ENCODE assay signal across 9 mouse cellular contexts in genomic region chr10:84392723-84393081, GRCm38 (mm10). TPM values are rescaled to one million over a fixed set of nuclear protein-coding genes. Genes with fewer than 3 reads are reported as not detected.
DNase-seq lines count a peak whose midpoint lies in the region; ATAC-seq and TF ChIP-seq lines count a peak whose summit lies in the region.
"Had no signal": no experiment of that assay in that cellular context is flagged by ENCODE, and none has a peak within 500 bp of the region (broad histone marks: within the 10 kb centered on the region; RNA-seq: fewer than 3 reads in every experiment).

No protein-coding gene starts in this region.

- H3K27me3 ChIP-seq in liver, embryonic 11.5 days (replicated peaks; ENCODE audit: control insufficient read depth, insufficient read depth, low read length): no peaks in the 10 kb centered on the region; the same call in 1 of the 2 replicates
- H3K27me3 ChIP-seq in liver, postnatal 0 days (ENCODE audit: insufficient read depth, low read length): no peaks in the 10 kb centered on the region
- H3K27me3 ChIP-seq in hindbrain, embryonic 10.5 days (ENCODE audit: insufficient read depth, poor library complexity, severe bottlenecking): no peaks in the 10 kb centered on the region
- H3K27me3 ChIP-seq in myocyte (ENCODE audit: control insufficient read depth, insufficient read depth, insufficient read length): no peaks in the 10 kb centered on the region

- no peaks in the 10 kb centered on the region for H3K9me3 ChIP-seq in liver, embryonic 11.5 days (ENCODE audit: control insufficient read depth, low read length)
- H3K9me3 ChIP-seq in liver, postnatal 0 days (ENCODE audit: low read length): no peaks in the 10 kb centered on the region
- H3K9me3 ChIP-seq in hindbrain, embryonic 10.5 days: no peaks in the 10 kb centered on the region
- H3K9me3 ChIP-seq: liver, embryonic 13.5 days had no signal

- H3K36me3 ChIP-seq in liver, embryonic 11.5 days (ENCODE audit: control insufficient read depth, insufficient read depth, low read length): no peaks in the 10 kb centered on the region
- H3K36me3 ChIP-seq in liver, postnatal 0 days (replicated peaks; ENCODE audit: insufficient read depth, low read length): no peaks in the 10 kb centered on the region
- H3K36me3 ChIP-seq in hindbrain, embryonic 10.5 days: peaks cover 50% of the 10 kb centered on the region
- no peaks in the 10 kb centered on the region for H3K36me3 ChIP-seq in myocyte (ENCODE audit: control insufficient read depth, insufficient read depth)
- H3K36me3 ChIP-seq: liver, embryonic 13.5 days had no signal

- 75% methylated on average over 3 of the region's 3 CpGs for WGBS in liver, embryonic 11.5 days
- WGBS in liver, postnatal 0 days (ENCODE audit: insufficient replicate concordance): 90% methylated on average over 3 of the region's 3 CpGs
- WGBS in hindbrain, embryonic 10.5 days: 53% methylated on average over 3 of the region's 3 CpGs

- no peak for TF ChIP-seq CTCF in liver, postnatal 0 days (IDR thresholded peaks at IDR 0.05; ENCODE audit: low read depth)

- no peak overlapping the region for H3ac ChIP-seq in myocyte (ENCODE audit: control insufficient read depth, insufficient read length)

- no peak overlapping the region for H3K4me2 ChIP-seq in liver, embryonic 11.5 days
- H3K4me2 ChIP-seq in liver, postnatal 0 days (ENCODE audit: low read depth, low read length): no peak overlapping the region
- H3K4me2 ChIP-seq in myocyte (ENCODE audit: low read depth): peak overlapping the region; percentile 75
- H3K4me2 ChIP-seq: liver, embryonic 13.5 days had no signal

- H3K4me3 ChIP-seq in liver, embryonic 11.5 days (ENCODE audit: low read depth, low read length): no peak overlapping the region
- H3K4me3 ChIP-seq in liver, postnatal 0 days (ENCODE audit: low read depth, low read length): no peak overlapping the region
- no peak overlapping the region for H3K4me3 ChIP-seq in hindbrain, embryonic 10.5 days
- peak overlapping the region; percentile 19 for H3K4me3 ChIP-seq in myocyte
- H3K4me3 ChIP-seq: liver, embryonic 13.5 days had no signal

- peak overlapping the region; percentile 17; the same call in 1 of the 2 replicates for H3K27ac ChIP-seq in liver, embryonic 11.5 days (ENCODE audit: low read depth, low read length)
- no peak overlapping the region for H3K27ac ChIP-seq in liver, postnatal 0 days (ENCODE audit: low read depth)
- peak overlapping the region; percentile 79 for H3K27ac ChIP-seq in hindbrain, embryonic 10.5 days
- H3K27ac ChIP-seq: liver, embryonic 13.5 days had no signal

- DNase-seq in adrenal gland, postnatal 14 days: peak; percentile 10
- no peak for DNase-seq in adrenal gland, postnatal 10 days
- DNase-seq in liver, embryonic 11.5 days (ENCODE audit: low spot score): no peak
- no peak for DNase-seq in liver, postnatal 0 days
- DNase-seq in hindbrain, embryonic 10.5 days (ENCODE audit: low spot score): no peak
- DNase-seq in spleen, postnatal 4 days (ENCODE audit: low spot score in 2 of 2): no peak
- no peak for DNase-seq in gastrocnemius, postnatal 4 days (ENCODE audit: low spot score in 2 of 2)
- DNase-seq: liver, embryonic 13.5 days had no signal

- TF ChIP-seq EP300 in liver, postnatal 0 days (IDR thresholded peaks at IDR 0.05; ENCODE audit: low read depth): no peak

- H3K4me1 ChIP-seq in liver, embryonic 11.5 days (replicated peaks; ENCODE audit: control insufficient read depth, insufficient read depth, low read length): peaks cover 22% of the 10 kb centered on the region
- H3K4me1 ChIP-seq in liver, postnatal 0 days (ENCODE audit: insufficient read depth): peaks cover 13% of the 10 kb centered on the region
- peaks cover 90% of the 10 kb centered on the region for H3K4me1 ChIP-seq in hindbrain, embryonic 10.5 days (replicated peaks)

- no peak overlapping the region for H3K9ac ChIP-seq in liver, embryonic 11.5 days (ENCODE audit: low read depth, low read length)
- no peak overlapping the region for H3K9ac ChIP-seq in liver, postnatal 0 days (replicated peaks)
- H3K9ac ChIP-seq: liver, embryonic 13.5 days had no signal

- ATAC-seq in liver, embryonic 11.5 days (replicated peaks; ENCODE audit: low FRiP score): no peak
- no peak for ATAC-seq in liver, postnatal 0 days

- TF ChIP-seq POLR2A in myocyte (IDR thresholded peaks at IDR 0.05; ENCODE audit: insufficient read length, low read depth): peak; percentile 20

- H3K79me2 ChIP-seq in myocyte (ENCODE audit: control insufficient read depth, insufficient read depth): no peaks in the 10 kb centered on the region

TF ChIP-seq in myocyte, 11 proteins besides CTCF, POLR2A, EP300 and RAD21:
- TF ChIP-seq MAX (IDR thresholded peaks at IDR 0.05; ENCODE audit: low read depth): no peak
- no peak for TF ChIP-seq TCF3 (IDR thresholded peaks at IDR 0.05; ENCODE audit: insufficient read length, low read depth)
- no peak for TF ChIP-seq E2F4 (IDR thresholded peaks at IDR 0.05; ENCODE audit: insufficient read depth)
- TF ChIP-seq MYOD1 (IDR thresholded peaks at IDR 0.05; ENCODE audit: control insufficient read depth in 1 of 3, insufficient read length in 2 of 3, low read depth in 2 of 3): no peak
- no peak for TF ChIP-seq USF1 (IDR thresholded peaks at IDR 0.05; ENCODE audit: low read depth)
- no peak for TF ChIP-seq POLR2AphosphoS2 (IDR thresholded peaks at IDR 0.05; ENCODE audit: insufficient read length, low read depth)
- no peak for TF ChIP-seq MYOG (IDR thresholded peaks at IDR 0.05; ENCODE audit: control insufficient read depth in 1 of 3, insufficient read depth in 1 of 3, insufficient read length in 2 of 3, low read depth in 2 of 3)
- TF ChIP-seq TCF12 (IDR thresholded peaks at IDR 0.05; ENCODE audit: insufficient read depth, poor library complexity, severe bottlenecking): no peak
- TF ChIP-seq REST (IDR thresholded peaks at IDR 0.05; ENCODE audit: insufficient read depth, insufficient read length): no peak
- TF ChIP-seq SRF (IDR thresholded peaks at IDR 0.05; ENCODE audit: control insufficient read depth, insufficient read length, low read depth): no peak
- no peak for TF ChIP-seq CEBPB (IDR thresholded peaks at IDR 0.05; ENCODE audit: insufficient read depth, poor library complexity, severe bottlenecking)

RNA-seq across cellular contexts. Expression of gene Nuak1, which starts 47.7 kb away (rescaled TPM):
- total RNA-seq in adrenal gland, postnatal 14 days (2021): 7.0 and 9.5 TPM in 2 replicates
- total RNA-seq in adrenal gland, postnatal 10 days (2021): 10 to 100 TPM in 1 of 2 experiments, 1 to 10 TPM in 1; 8.8 to 10.9 TPM
- 0.47 and 0.70 TPM in 2 replicates for polyA plus RNA-seq in liver, embryonic 11.5 days (2014; fragmentation: Nextera tagmentation; extraction: Ambion mirVana)
- 0.13 and 0.20 TPM in 2 replicates for polyA plus RNA-seq in liver, postnatal 0 days (2015; fragmentation: Nextera tagmentation; extraction: Ambion mirVana)
- polyA plus RNA-seq in hindbrain, embryonic 10.5 days (2016; fragmentation: Nextera tagmentation; extraction: Ambion mirVana): 3.1 and 3.7 TPM in 2 replicates
- polyA plus RNA-seq in myocyte (2012; fragmentation: generic; extraction: Trizol): 21.8 TPM
- 10 to 100 TPM; 19.9 to 20.7 TPM for total RNA-seq in gastrocnemius, postnatal 4 days (2021)
